Mouse (Mus musculus) C2C12 (cell line): ENCODE measurements around the gene Gje1.

Source experiments
- CEBPB ChIP-seq: IDR thresholded peaks from one replicate; pipeline ENCODE4 v1.6.1; 2011; ENCODE audit warnings: low read depth, mild to moderate bottlenecking, control low read depth, moderate library complexity
- CTCF ChIP-seq: IDR thresholded peaks from one replicate; pipeline ENCODE4 v1.5.1; 2011; ENCODE audit not compliant: control insufficient read depth, insufficient read depth, insufficient read length
- FOSL1 ChIP-seq: IDR thresholded peaks from one replicate; pipeline ENCODE4 v1.8.0; 2011; ENCODE audit warnings: mild to moderate bottlenecking, low read length; ENCODE audit not compliant: poor library complexity, insufficient read depth, severe bottlenecking
- MAX ChIP-seq: IDR thresholded peaks from one replicate; pipeline ENCODE4 v1.6.1; 2011; ENCODE audit warnings: mild to moderate bottlenecking, control low read depth
- MYOG ChIP-seq: IDR thresholded peaks from one replicate; pipeline ENCODE4 v1.6.1; 2011; ENCODE audit not compliant: control insufficient read depth, insufficient read length; ENCODE audit errors: extremely low read depth
- USF1 ChIP-seq: IDR thresholded peaks from one replicate; pipeline ENCODE4 v1.6.1; 2011; ENCODE audit warnings: low read depth, mild to moderate bottlenecking, control low read depth, moderate library complexity

GRCm38 (mm10) chr10:14688785-14689442 lies 29.1 kb downstream of the Gje1 start:
- TF ChIP-seq CTCF (no peak), MAX (no peak), MYOG (no peak), USF1 (no peak), FOSL1 (no peak), CEBPB (no peak)
